Mouse (Mus musculus): ENCODE data around the gene Cast. TPM values are rescaled to one million over a fixed set of nuclear protein-coding genes. Genes with fewer than 3 reads are reported as not detected.

The Cast gene
- total and polyA plus RNA-seq, 3 experiments, result 9.0 to 15.8 TPM; not detected in 1

GRCm38 (mm10) chr13:74854338-74855047 lies 45.9 kb upstream of the Cast start (continued):
- TF ChIP-seq USF2 (IDR thresholded peaks at IDR 0.05; ENCODE audit: borderline replicate concordance in 1 of 2, insufficient read depth in 1 of 2, low read depth in 1 of 2, low read length in 2 of 2) (no peak), ZC3H11A (IDR thresholded peaks at IDR 0.05; ENCODE audit: low read depth, low read length) (peak; percentile 95), ZNF384 (IDR thresholded peaks at IDR 0.05; ENCODE audit: low read depth, low read length) (no peak), POLR2AphosphoS2 (IDR thresholded peaks at IDR 0.05; ENCODE audit: low read length) (no peak), NRF1 (IDR thresholded peaks at IDR 0.05; ENCODE audit: insufficient read depth, low read depth, low read length, poor library complexity, severe bottlenecking) (no peak), SMC3 (IDR thresholded peaks at IDR 0.05; ENCODE audit: low read depth, low read length) (peak; percentile 96), KAT2A (conservative IDR thresholded peaks at IDR 0.05; ENCODE audit: low read depth, low read length) (no peak), E2F4 (IDR thresholded peaks at IDR 0.05; ENCODE audit: borderline replicate concordance, low read depth, low read length) (no peak), MXI1 (IDR thresholded peaks at IDR 0.05; ENCODE audit: low read depth, low read length) (peak; percentile 50; the same call in 1 of the 2 replicates), TAL1 (IDR thresholded peaks at IDR 0.05; ENCODE audit: low read length) (no peak), ZMIZ1 (IDR thresholded peaks at IDR 0.05; ENCODE audit: low read depth, low read length) (no peak), MAX (IDR thresholded peaks at IDR 0.05; ENCODE audit: low read length) (peak; percentile 39; the same call in 1 of the 2 replicates), MEF2A (IDR thresholded peaks at IDR 0.05; ENCODE audit: extremely low read depth, insufficient replicate concordance, low read depth, low read length, poor library complexity, severe bottlenecking) (no peak), NELFE (IDR thresholded peaks at IDR 0.05; ENCODE audit: low read depth, low read length) (no peak; the same call in 1 of the 2 replicates), MYC (IDR thresholded peaks at IDR 0.05; ENCODE audit: low read depth, low read length) (peak; percentile 75; the same call in 1 of the 2 replicates), MAFK (IDR thresholded peaks at IDR 0.05; ENCODE audit: borderline replicate concordance, low read depth, low read length) (no peak), USF1 (IDR thresholded peaks at IDR 0.05; ENCODE audit: low read depth, low read length) (no peak), BHLHE40 (IDR thresholded peaks at IDR 0.05; ENCODE audit: borderline replicate concordance, low read depth, low read length) (no peak)

GRCm38 (mm10) chr13:74850823-74851222 lies 42.2 kb upstream of the Cast start:
- Histone ChIP-seq H3K9me3 (replicated peaks; ENCODE audit: insufficient read depth, low read length) (no peaks in the 10 kb centered on the region), H3K4me1 (ENCODE audit: control insufficient read depth in 1 of 2, insufficient read depth in 2 of 2, low read length in 2 of 2) (peaks cover 0 to 6% of the 10 kb centered on the region in 2 experiments; a peak in 1 of 4 replicates), H3K4me3 (ENCODE audit: control insufficient read depth in 1 of 2, insufficient read depth in 1 of 2, low read depth in 2 of 2, low read length in 2 of 2) (no peak overlapping the region), H3K36me3 (ENCODE audit: control insufficient read depth in 1 of 2, insufficient read depth in 2 of 2, low read length in 2 of 2) (no peaks in the 10 kb centered on the region; a peak in 1 of 4 replicates), H3K79me2 (ENCODE audit: control insufficient read depth, insufficient read depth, low read length, poor library complexity) (no peaks in the 10 kb centered on the region), H3K27ac (ENCODE audit: control insufficient read depth, low read depth, low read length) (no peak overlapping the region), H3K9ac (ENCODE audit: control insufficient read depth, low read depth, low read length, poor library complexity, severe bottlenecking) (no peak overlapping the region), H3K27me3 (ENCODE audit: control insufficient read depth in 1 of 2, insufficient read depth in 2 of 2, low read length in 2 of 2) (peaks cover 2% of the 10 kb centered on the region in 2 experiments; a peak in 1 of 4 replicates)
- TF ChIP-seq TAL1 (IDR thresholded peaks at IDR 0.05; ENCODE audit: low read length) (no peak), HCFC1 (IDR thresholded peaks at IDR 0.05; ENCODE audit: low read depth, low read length) (no peak), CHD2 (IDR thresholded peaks at IDR 0.05; ENCODE audit: low read length) (no peak), RAD21 (IDR thresholded peaks at IDR 0.05; ENCODE audit: low read depth, low read length) (no peak), MAZ (IDR thresholded peaks at IDR 0.05; ENCODE audit: low read depth, low read length) (no peak), ELF1 (IDR thresholded peaks at IDR 0.05; ENCODE audit: low read depth, low read length) (no peak), MAX (IDR thresholded peaks at IDR 0.05; ENCODE audit: low read length) (no peak), JUND (IDR thresholded peaks at IDR 0.05; ENCODE audit: low read depth, low read length) (no peak), CTCF (IDR thresholded peaks at IDR 0.05 in 2 of 3, conservative IDR thresholded peaks at IDR 0.05 in 1 of 3; ENCODE audit: control insufficient read depth in 1 of 3, insufficient read depth in 1 of 3, low read depth in 2 of 3, low read length in 3 of 3, poor library complexity in 1 of 3, severe bottlenecking in 1 of 3) (no peak), MAFK (IDR thresholded peaks at IDR 0.05; ENCODE audit: borderline replicate concordance, low read depth, low read length) (no peak)
- DNase-seq (ENCODE audit: low read depth, low spot score), result no peak

All from MEL (cell line).